Mouse (Mus musculus): Measurements from ENCODE around the gene Stk11. TPM values are rescaled to one million over a fixed set of nuclear protein-coding genes. Genes with fewer than 3 reads are reported as not detected.
A peak's percentile ranks its signal among the peaks of the same experiment; 100 is the strongest.

Gene Stk11
- polyA plus RNA-seq, 1 experiment from 2014 or later, result 14.4 TPM

DNA sequence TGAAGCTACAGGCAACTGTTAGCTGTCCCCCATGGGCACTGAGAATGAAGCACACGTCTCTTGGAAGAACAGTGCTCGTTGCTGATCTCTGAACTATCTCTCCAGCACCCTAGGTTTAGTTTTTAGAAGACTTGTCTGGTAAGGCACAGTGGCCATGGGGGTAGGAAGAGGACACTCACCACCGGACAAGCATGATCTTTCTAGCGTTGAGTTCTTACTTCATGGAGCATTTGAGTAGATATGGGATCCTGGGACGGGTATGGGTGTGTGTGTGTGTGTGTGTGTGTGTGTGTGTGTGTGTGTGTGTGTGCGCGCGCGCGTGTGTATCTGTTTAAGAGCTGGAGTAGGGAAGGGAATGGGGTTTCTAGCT lies 25.0 kb downstream of the Stk11 start, which contains the start of gene Cbarp:
Gene Cbarp (minus strand): TSS at position 170 of the 370 bp plus-strand sequence.
- Histone ChIP-seq H3K4me2 (replicated peaks) (peak within 1 kb of the TSS; percentile 98), H3K27me3 (replicated peaks) (peaks cover 16% of the 10 kb centered on the region), H3K27ac (peak within 1 kb of the TSS; percentile 90), H3K9ac (peak within 1 kb of the TSS; percentile 40), H3K9me3 (no peaks in the 10 kb centered on the region), H3K4me1 (replicated peaks) (peaks cover 63% of the 10 kb centered on the region), H3K36me3 (peaks cover 21% of the 10 kb centered on the region), H3K4me3 (replicated peaks) (peak within 1 kb of the TSS; percentile 79)
- WGBS, result 64% methylated on average over 10 of the region's 10 CpGs
- ATAC-seq, result no peak

DNA sequence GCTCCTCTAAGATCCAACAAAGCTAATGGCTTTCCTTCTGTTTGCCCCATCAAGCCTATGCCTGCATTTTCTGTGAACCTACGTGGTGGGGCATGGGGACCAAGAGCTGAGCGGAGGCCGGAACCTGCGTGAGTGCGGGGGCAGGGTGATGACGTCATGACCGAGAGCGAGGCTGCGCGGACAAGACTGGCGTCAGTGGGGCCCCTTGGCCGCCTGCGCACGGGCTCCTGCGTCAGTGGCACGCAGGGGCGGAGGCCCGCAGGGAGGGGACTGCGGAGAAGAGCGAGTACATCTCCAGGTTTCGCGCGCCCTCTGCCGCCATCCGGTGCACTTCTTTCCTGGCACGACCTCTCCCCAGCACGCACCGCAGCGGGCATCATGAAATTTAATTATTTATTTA lies 25.6 kb downstream of the Stk11 start:
- Histone ChIP-seq H3K36me3 (peaks cover 24% of the 10 kb centered on the region), H3K27me3 (replicated peaks) (peaks cover 16% of the 10 kb centered on the region), H3K9me3 (no peaks in the 10 kb centered on the region), H3K9ac (peak overlapping the region; percentile 40), H3K4me2 (replicated peaks) (peak overlapping the region; percentile 78), H3K4me3 (replicated peaks) (peak overlapping the region; percentile 79), H3K27ac (peak overlapping the region; percentile 90), H3K4me1 (replicated peaks) (peaks cover 69% of the 10 kb centered on the region)
- peak; percentile 67 for ATAC-seq
- WGBS, result under 1% methylated on average over 29 of the region's 29 CpGs

DNA sequence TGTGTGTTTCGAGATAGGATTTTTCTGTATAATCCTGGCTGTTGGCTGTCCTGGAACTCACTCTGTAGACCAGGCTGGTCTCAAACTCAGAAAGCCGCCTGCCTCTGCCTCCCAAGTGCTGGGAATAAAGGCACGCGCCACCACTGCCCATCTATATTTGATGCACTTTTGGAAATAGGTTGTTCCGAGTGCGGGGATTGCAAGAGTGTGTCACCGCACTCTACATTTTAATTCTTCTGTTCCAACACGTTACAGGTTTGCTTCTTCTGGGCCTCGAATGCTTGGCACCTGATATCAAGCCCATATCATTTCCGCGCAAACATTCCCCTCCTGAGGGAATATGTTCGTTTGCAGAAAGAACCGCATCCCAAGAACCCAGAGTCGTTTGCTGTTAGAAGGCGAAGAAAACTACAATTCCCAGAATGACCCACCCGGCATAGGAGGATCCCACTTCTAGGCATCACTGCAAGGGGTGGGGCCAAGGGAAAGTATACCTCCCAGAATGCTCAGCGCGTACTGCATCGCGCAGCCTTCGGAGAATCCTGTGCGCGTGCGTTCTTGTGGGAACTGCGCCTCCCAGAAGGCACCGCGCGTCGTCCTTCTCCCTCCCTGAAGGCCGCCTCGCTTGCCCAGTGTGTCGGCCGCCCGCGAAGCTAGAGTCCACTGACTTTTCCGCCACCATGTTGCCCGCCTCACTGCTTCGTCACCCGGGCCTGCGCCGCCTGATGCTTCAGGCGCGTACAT lies 26.4 kb downstream of the Stk11 start:
- Histone ChIP-seq H3K4me3 (replicated peaks) (peak overlapping the region; percentile 79), H3K4me1 (replicated peaks) (peaks cover 71% of the 10 kb centered on the region), H3K4me2 (replicated peaks) (peak overlapping the region; percentile 78), H3K27me3 (replicated peaks) (peaks cover 11% of the 10 kb centered on the region), H3K9ac (peak overlapping the region; percentile 93), H3K36me3 (peaks cover 24% of the 10 kb centered on the region), H3K27ac (peak overlapping the region; percentile 90), H3K9me3 (no peaks in the 10 kb centered on the region)
- WGBS, result under 1% methylated on average over 43 of the region's 43 CpGs
- ATAC-seq, result peak; percentile 84

DNA sequence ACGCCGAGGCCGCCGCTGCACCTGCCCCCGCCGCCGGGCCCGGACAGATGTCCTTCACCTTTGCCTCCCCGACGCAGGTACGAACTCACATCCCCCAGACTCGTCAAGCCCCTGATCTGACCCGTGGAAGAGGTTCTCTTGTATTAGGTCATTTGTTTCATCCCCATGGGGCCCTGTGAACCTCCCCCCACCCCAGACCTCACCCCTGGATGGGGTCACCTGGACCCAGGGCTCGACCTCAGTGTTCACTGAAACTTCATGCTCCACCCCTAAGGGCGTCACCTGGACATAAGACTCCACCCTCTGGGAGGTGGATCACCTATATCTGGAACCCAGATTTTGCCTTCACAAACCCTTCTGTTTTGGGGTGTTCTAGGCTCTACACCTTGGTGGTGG lies 26.9 kb downstream of the Stk11 start:
- peak overlapping the region; percentile 90 for H3K27ac ChIP-seq
- peaks cover 71% of the 10 kb centered on the region for H3K4me1 ChIP-seq (replicated peaks)
- peak overlapping the region; percentile 79 for H3K4me3 ChIP-seq (replicated peaks)
- peak; percentile 25 for ATAC-seq
- peak overlapping the region; percentile 78 for H3K4me2 ChIP-seq (replicated peaks)
- peaks cover 6% of the 10 kb centered on the region; the same call in 1 of the 2 replicates for H3K27me3 ChIP-seq (replicated peaks)
- no peaks in the 10 kb centered on the region for H3K9me3 ChIP-seq
- H3K36me3 ChIP-seq, result peaks cover 24% of the 10 kb centered on the region
- WGBS, result under 1% methylated on average over 15 of the region's 15 CpGs
- peak overlapping the region; percentile 93 for H3K9ac ChIP-seq

DNA sequence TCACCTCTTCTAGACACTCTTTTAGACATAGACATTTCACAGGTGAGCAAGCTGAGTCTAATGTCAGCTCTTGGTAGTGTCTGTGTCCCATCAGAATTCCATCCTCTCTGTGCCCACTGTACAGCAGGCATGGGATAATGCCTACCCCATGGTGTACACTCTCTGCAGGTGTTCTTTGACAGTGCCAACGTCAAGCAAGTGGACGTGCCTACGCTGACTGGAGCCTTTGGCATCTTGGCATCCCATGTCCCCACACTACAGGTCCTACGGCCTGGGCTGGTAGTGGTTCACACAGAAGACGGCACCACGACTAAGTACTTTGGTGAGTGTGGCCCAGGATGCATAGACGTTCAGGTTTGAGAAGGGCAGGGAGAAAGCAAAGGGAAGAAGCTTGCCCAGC lies 28.1 kb downstream of the Stk11 start:
- Histone ChIP-seq H3K4me1 (replicated peaks) (peaks cover 64% of the 10 kb centered on the region), H3K9ac (no peak overlapping the region), H3K27me3 (replicated peaks) (no peaks in the 10 kb centered on the region), H3K9me3 (no peaks in the 10 kb centered on the region), H3K27ac (no peak overlapping the region), H3K4me3 (replicated peaks) (no peak overlapping the region), H3K36me3 (peaks cover 24% of the 10 kb centered on the region), H3K4me2 (replicated peaks) (no peak overlapping the region)
- no peak for ATAC-seq
- WGBS, result 90% methylated on average over 7 of the region's 7 CpGs

DNA sequence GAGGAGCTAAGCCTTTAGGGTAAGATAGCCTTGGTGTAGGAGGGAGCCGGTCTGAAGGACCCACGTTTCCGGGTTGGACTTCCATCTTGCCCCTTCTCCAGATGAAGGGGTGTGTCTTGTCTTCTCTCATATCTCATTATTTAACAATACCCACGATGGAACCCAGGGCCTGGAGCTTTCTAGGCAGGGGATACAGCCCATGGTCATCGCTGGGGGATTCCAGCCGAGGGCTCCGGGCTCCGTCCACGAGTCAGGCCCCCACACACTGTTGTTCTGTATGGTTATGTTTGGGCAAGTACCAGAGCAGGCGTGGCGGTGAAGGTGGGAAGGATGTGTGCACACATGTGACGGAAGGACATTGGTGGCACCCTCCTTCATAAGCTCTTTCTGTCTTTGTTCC lies 28.6 kb downstream of the Stk11 start:
- WGBS, result 91% methylated on average over 12 of the region's 12 CpGs
- Histone ChIP-seq H3K27ac (no peak overlapping the region), H3K9me3 (no peaks in the 10 kb centered on the region), H3K4me1 (replicated peaks) (peaks cover 63% of the 10 kb centered on the region), H3K27me3 (replicated peaks) (no peaks in the 10 kb centered on the region), H3K4me3 (replicated peaks) (no peak overlapping the region; the same call in 1 of the 2 replicates), H3K9ac (no peak overlapping the region), H3K4me2 (replicated peaks) (0 out of 2 replicates have a peak overlapping the region, but pooled peaks have one; percentile 3), H3K36me3 (peaks cover 24% of the 10 kb centered on the region)
- ATAC-seq, result no peak

DNA sequence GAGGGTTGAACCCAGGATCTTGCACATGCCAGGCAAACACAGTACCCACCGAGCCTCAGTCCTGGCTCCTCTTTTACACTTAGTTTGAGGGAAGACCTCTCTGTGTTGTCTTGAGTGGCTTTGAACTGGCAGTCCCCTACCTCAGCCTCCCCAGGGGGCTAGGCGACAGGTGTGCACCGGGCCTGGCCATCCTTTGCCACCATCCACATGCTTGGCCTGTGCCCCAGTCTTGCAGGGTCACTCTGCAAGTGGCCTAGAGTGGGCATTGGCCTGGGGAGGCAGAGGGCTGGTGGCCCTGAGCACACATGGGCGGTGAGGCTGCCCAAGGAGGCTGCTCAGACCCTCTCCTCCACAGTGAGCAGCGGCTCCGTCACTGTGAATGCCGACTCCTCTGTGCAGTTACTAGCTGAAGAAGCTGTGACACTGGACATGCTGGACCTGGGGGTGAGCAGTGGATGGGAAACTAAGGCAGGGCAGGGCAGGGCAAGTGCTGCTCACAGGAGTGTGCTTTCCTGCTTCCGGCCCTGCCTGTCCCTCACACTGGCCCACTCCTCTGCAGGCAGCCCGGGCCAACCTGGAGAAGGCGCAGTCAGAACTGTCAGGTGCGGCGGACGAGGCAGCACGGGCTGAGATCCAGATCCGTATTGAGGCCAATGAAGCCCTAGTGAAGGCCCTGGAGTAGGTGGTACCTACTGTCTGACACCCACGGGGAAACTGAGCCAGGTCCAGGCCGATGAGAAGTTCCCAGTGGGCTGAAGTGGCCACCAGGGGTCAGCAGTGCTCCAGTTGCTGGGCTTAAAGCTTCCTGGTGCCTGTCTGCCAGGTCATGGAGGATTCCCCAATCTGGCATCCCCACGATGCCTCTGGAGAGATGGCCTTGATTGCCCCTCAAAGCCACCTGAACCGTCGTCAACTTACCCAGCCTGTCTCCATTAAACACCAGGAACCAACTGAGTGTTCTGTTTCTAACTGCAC lies 29.5 kb downstream of the Stk11 start:
- peak overlapping the region; percentile 80; the same call in 1 of the 2 replicates for H3K4me2 ChIP-seq (replicated peaks)
- H3K4me3 ChIP-seq (replicated peaks), result peak overlapping the region; percentile 9; the same call in 1 of the 2 replicates
- ATAC-seq, result no peak
- H3K4me1 ChIP-seq (replicated peaks), result peaks cover 57% of the 10 kb centered on the region
- 71% methylated on average over 20 of the region's 20 CpGs for WGBS
- H3K36me3 ChIP-seq, result peaks cover 24% of the 10 kb centered on the region
- no peaks in the 10 kb centered on the region for H3K9me3 ChIP-seq
- peak overlapping the region; percentile 20 for H3K9ac ChIP-seq
- no peaks in the 10 kb centered on the region for H3K27me3 ChIP-seq (replicated peaks)
- H3K27ac ChIP-seq, result peak overlapping the region; percentile 96

DNA sequence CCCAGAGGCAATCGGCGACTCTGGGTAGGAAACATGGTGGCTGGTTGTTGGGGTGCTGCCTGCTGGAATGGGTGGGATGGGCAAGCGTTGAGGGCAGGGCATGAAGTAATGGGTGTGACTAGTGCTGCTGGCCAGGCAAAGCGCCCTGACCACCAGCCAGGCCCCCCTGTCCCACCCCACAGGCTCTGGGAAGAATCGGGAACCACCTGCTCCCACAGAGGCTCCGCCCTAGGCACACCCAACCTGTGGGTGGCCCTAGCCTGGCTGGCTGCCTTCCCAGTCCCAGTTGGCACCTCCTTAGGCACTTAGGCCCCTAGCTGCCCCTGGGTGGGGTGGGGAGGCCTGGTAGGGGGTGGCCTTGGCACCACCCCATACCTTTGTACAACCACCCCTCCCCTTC lies 30.3 kb downstream of the Stk11 start:
- no peak for ATAC-seq
- Histone ChIP-seq H3K4me1 (replicated peaks) (peaks cover 54% of the 10 kb centered on the region), H3K27me3 (replicated peaks) (no peaks in the 10 kb centered on the region), H3K36me3 (peaks cover 24% of the 10 kb centered on the region), H3K27ac (peak overlapping the region; percentile 96), H3K9me3 (no peaks in the 10 kb centered on the region), H3K4me3 (replicated peaks) (peak overlapping the region; percentile 9; the same call in 1 of the 2 replicates), H3K4me2 (replicated peaks) (peak overlapping the region; percentile 80; the same call in 1 of the 2 replicates), H3K9ac (peak overlapping the region; percentile 34; the same call in 1 of the 2 replicates)
- WGBS, result 65% methylated on average over 6 of the region's 6 CpGs

DNA sequence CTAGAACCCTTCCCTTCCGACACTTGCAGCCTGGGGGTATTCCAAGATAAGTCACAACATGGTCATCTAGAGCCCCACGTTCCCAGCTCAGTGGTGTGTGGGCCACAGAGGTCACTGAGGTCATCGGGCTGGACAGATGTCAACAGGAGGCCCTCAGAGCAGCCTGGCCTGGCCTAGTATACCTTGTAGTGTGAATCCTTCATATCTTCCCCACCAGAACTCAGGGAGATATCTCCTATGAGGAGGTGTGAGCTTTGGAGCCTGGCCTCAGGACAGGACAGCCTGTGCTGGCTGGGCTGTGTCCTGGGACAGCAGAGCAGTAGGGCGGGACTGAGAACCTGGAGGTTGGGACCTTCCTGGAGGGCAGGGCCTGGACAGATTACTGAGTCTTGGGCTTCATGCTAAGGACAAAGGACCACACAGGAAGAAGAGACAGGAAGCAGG lies 31.0 kb downstream of the Stk11 start:
- peaks cover 51% of the 10 kb centered on the region for H3K4me1 ChIP-seq (replicated peaks)
- ATAC-seq, result no peak

DNA sequence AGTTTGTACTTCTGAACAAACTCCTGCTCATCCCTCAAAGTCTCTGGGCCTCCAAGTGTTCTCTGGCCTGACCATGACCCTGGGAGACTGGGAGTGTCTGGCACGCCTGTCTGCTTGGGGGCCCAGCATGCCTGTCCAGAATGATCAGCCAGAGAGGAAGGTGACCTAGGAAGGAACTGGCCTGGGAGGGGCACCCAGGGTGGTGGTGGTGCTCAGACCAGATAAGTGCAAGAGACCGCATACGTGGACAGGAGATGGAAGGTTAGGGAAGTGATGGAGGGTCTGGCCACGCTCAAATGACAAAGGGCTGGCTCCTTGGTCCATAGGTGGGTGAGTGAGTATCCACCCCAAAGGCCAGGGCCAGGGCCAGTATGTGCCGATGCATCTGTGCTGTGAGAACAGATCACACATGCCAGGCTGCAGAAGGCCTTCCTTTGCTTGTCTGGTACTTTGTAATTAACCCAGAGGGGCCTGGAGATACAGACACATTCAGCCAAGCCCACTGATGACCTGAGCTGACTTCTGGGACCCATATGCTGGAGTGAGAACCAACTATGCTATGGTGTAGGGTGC lies 31.6 kb downstream of the Stk11 start:
- H3K36me3 ChIP-seq, result peaks cover 24% of the 10 kb centered on the region
- WGBS, result 53% methylated on average over 5 of the region's 5 CpGs
- H3K9me3 ChIP-seq, result no peaks in the 10 kb centered on the region
- peak overlapping the region; percentile 77; the same call in 1 of the 2 replicates for H3K9ac ChIP-seq
- no peaks in the 10 kb centered on the region for H3K27me3 ChIP-seq (replicated peaks)
- peak overlapping the region; percentile 80 for H3K4me2 ChIP-seq (replicated peaks)
- peaks cover 53% of the 10 kb centered on the region for H3K4me1 ChIP-seq (replicated peaks)
- peak overlapping the region; percentile 90 for H3K4me3 ChIP-seq (replicated peaks)
- peak overlapping the region; percentile 96 for H3K27ac ChIP-seq
- ATAC-seq, result no peak

More for the DNA sequence above, 31.0 kb downstream of the Stk11 start:
- peak overlapping the region; percentile 4; the same call in 1 of the 2 replicates for H3K4me3 ChIP-seq (replicated peaks)
- H3K9ac ChIP-seq, result peak overlapping the region; percentile 34; the same call in 1 of the 2 replicates
- WGBS, result 64% methylated on average over 4 of the region's 4 CpGs
- no peaks in the 10 kb centered on the region for H3K27me3 ChIP-seq (replicated peaks)
- peaks cover 24% of the 10 kb centered on the region for H3K36me3 ChIP-seq
- peak overlapping the region; percentile 80 for H3K4me2 ChIP-seq (replicated peaks)
- peak overlapping the region; percentile 96 for H3K27ac ChIP-seq
- no peaks in the 10 kb centered on the region for H3K9me3 ChIP-seq

DNA sequence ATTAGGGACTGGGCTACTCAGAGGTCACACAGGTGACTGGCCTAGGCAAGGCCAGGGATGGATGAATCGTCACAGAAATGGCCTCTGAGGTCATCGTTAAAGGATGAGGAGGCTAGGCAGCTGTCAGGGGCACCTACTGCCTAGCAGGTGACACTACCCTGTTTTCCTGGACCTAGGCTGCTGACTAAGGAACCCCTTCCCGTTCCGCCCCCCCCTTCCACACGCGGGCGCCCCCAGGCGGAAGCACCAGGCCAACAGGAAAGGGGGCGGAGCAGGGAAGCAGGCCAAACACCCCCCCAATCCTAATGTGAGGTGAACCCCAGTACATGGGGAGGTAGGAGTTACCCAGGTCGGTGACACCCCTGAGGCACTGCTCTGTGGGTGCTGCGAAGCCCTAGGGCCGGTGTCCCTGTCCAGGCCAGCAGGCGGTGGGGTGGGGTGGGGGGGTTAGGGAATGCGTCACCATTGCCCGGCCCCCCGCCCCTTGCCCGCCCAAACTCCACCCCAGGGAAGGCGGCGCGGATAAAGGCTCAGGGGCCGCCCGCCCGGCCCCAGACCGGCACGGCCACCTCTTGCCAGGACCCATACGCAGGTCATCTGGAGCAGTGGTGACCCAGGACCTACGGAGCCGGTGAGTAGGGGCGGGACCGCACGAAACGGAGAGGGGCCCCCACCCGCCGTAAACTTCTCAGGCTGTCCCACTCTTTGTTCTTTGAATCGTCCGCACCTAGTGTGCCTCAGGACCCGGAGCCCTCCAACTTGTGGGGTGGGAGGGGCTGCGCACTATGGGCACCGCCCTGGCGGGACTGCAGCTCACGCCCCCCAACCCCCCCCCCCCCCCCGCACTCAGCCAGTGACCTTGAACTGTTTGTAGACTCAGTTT lies 32.4 kb downstream of the Stk11 start, which contains the start of gene Midn:
Gene Midn (plus strand): TSS at position 554 of the 883 bp plus-strand sequence.
- WGBS, result under 1% methylated on average over 41 of the region's 42 CpGs
- peaks cover 56% of the 10 kb centered on the region for H3K4me1 ChIP-seq (replicated peaks)
- peaks cover 25% of the 10 kb centered on the region for H3K36me3 ChIP-seq

More for the DNA sequence above, 32.4 kb downstream of the Stk11 start, which contains the start of gene Midn:
- Histone ChIP-seq H3K9me3 (no peaks in the 10 kb centered on the region), H3K9ac (peak within 1 kb of the TSS; percentile 77), H3K27ac (peak within 1 kb of the TSS; percentile 96), H3K27me3 (replicated peaks) (no peaks in the 10 kb centered on the region), H3K4me2 (replicated peaks) (peak within 1 kb of the TSS; percentile 80), H3K4me3 (replicated peaks) (peak within 1 kb of the TSS; percentile 90)
- ATAC-seq, result peak; percentile 45
